Mouse (Mus musculus) limb, embryonic 14.5 days (tissue): Measurements from ENCODE around the gene Nlrp14. TPM values are rescaled to one million over a fixed set of nuclear protein-coding genes. Genes with fewer than 3 reads are reported as not detected.

Source experiments
- ATAC-seq: fragments of 200-750 bp; cut with Nextera tagmentation; 2 replicates; pipeline ENCODE4 v1.8.0; 2017; ENCODE audit warnings: low read depth, moderate number of reproducible peaks, moderate TSS enrichment; ENCODE audit not compliant: low FRiP score
- DNase-seq: peaks from one replicate; pipeline ENCODE4 v3.0.0-alpha.2; 2015; ENCODE audit warnings: low spot score
- H3K27ac ChIP-seq: fragments of 300-500 bp; sonication (generic); replicated peaks from 2 replicates; pipeline ENCODE4 v1.5.1; 2014; ENCODE audit warnings: low read depth, mild to moderate bottlenecking, low read length, moderate library complexity, mixed read lengths
- H3K27me3 ChIP-seq: fragments of 300-500 bp; sonication (generic); 2 replicates; pipeline ENCODE4 v1.6.1; 2014; ENCODE audit warnings: low read length, mixed read lengths; ENCODE audit not compliant: control insufficient read depth, insufficient read depth
- H3K36me3 ChIP-seq: fragments of 300-500 bp; sonication (generic); 2 replicates; pipeline ENCODE4 v1.6.1; 2014; ENCODE audit warnings: mild to moderate bottlenecking, low read length, moderate library complexity, mixed read lengths; ENCODE audit not compliant: control insufficient read depth, insufficient read depth
- H3K4me1 ChIP-seq: fragments of 300-500 bp; sonication (generic); 2 replicates; pipeline ENCODE4 v1.6.1; 2014; ENCODE audit warnings: antibody characterized with exemption, low read length, mixed read lengths; ENCODE audit not compliant: control insufficient read depth, insufficient read depth
- H3K4me2 ChIP-seq: fragments of 300-500 bp; sonication (generic); replicated peaks from 2 replicates; pipeline ENCODE4 v1.6.1; 2014; ENCODE audit warnings: low read depth, mild to moderate bottlenecking, low read length, moderate library complexity; ENCODE audit not compliant: severe bottlenecking
- H3K4me3 ChIP-seq: fragments of 300-500 bp; sonication (generic); replicated peaks from 2 replicates; pipeline ENCODE4 v1.5.1; 2014; ENCODE audit warnings: low read length
- H3K9ac ChIP-seq: fragments of 300-500 bp; sonication (generic); 2 replicates; pipeline ENCODE4 v1.6.1; 2014; ENCODE audit warnings: mild to moderate bottlenecking, low read depth, low read length, moderate library complexity; ENCODE audit not compliant: severe bottlenecking
- H3K9me3 ChIP-seq: fragments of 300-500 bp; sonication (generic); 2 replicates; pipeline ENCODE4 v1.6.1; 2016; ENCODE audit warnings: low read length; ENCODE audit not compliant: control insufficient read depth
- POLR2A ChIP-seq: fragments of 200-500 bp; IDR thresholded peaks from 2 replicates; pipeline ENCODE4 v1.8.0; 2012; ENCODE audit warnings: inconsistent platforms, mild to moderate bottlenecking, moderate library complexity, borderline replicate concordance; ENCODE audit not compliant: insufficient read depth, insufficient read length; ENCODE audit errors: extremely low read depth
- WGBS: fragments of 180-500 bp; shearing (Covaris S2); extraction: QIAGEN DNeasy Blood & Tissue Kit; methylation state at CpG from one replicate; pipeline ENCODE4 v1.1.7; 2014; 5-methylcytosine and 5-hydroxymethylcytosine counted together
- polyA plus RNA-seq, 2 experiments: library from polyadenylated mRNA; depleted of rRNA in 1 of 2; stranded (reverse) in 1 of 2; unstranded in 1 of 2; fragments of >200 nt; fragmentation: Nextera tagmentation in 1 of 2; extraction: Ambion mirVana in 1 of 2; gene quantifications; 2 replicates each; pipeline versions ENCODE4 v1.2.1 to v1.2.3; 2012 to 2014

Gene Nlrp14
- polyA plus RNA-seq, 2 experiments: not detected

GRCm38 (mm10) chr7:107237498-107237897, 70.7 kb downstream of the Nlrp14 start:
- Histone ChIP-seq H3K4me3 (no peak overlapping the region), H3K27ac (no peak overlapping the region), H3K9me3 (no peaks in the 10 kb centered on the region), H3K4me2 (no peak overlapping the region), H3K4me1 (no peaks in the 10 kb centered on the region), H3K9ac (no peak overlapping the region), H3K27me3 (no peaks in the 10 kb centered on the region), H3K36me3 (no peaks in the 10 kb centered on the region)
- DNase-seq: no peak
- TF ChIP-seq POLR2A: no peak
- no peak for ATAC-seq
- WGBS: 66% methylated on average over 3 of the region's 3 CpGs

- no peak overlapping the region for H3K4me2 ChIP-seq
Measured at GRCm38 (mm10) chr7:107241371-107241883, 74.6 kb downstream of the Nlrp14 start.

More at GRCm38 (mm10) chr7:107241371-107241883, 74.6 kb downstream of the Nlrp14 start:
- 85% methylated on average over 5 of the region's 5 CpGs for WGBS
- Histone ChIP-seq H3K4me1 (no peaks in the 10 kb centered on the region), H3K27me3 (no peaks in the 10 kb centered on the region), H3K36me3 (no peaks in the 10 kb centered on the region), H3K9ac (no peak overlapping the region), H3K27ac (no peak overlapping the region), H3K4me3 (no peak overlapping the region), H3K9me3 (no peaks in the 10 kb centered on the region)
- ATAC-seq (no peak), DNase-seq (no peak)
- no peak for TF ChIP-seq POLR2A

Other genes with a start within 250 kb of the Nlrp14 start
- gene Olfr709-ps1, start 234.8 kb upstream of the Nlrp14 start, polyA plus RNA-seq (2012; rRNA removed): not detected in 2 replicates
- not detected in 2 replicates for gene Olfr709-ps1, start 234.8 kb upstream of the Nlrp14 start, polyA plus RNA-seq (2014; fragmentation: Nextera tagmentation; extraction: Ambion mirVana)
- gene Olfr710, start 218.7 kb upstream of the Nlrp14 start, polyA plus RNA-seq (2012; rRNA removed): not detected in 2 replicates
- gene Olfr710, start 218.7 kb upstream of the Nlrp14 start, polyA plus RNA-seq (2014; fragmentation: Nextera tagmentation; extraction: Ambion mirVana): not detected in 2 replicates
- gene Olfr6, start 203.1 kb upstream of the Nlrp14 start, polyA plus RNA-seq (2012; rRNA removed): not detected in 2 replicates
- gene Olfr6, start 203.1 kb upstream of the Nlrp14 start, polyA plus RNA-seq (2014; fragmentation: Nextera tagmentation; extraction: Ambion mirVana): not detected in 2 replicates
- gene Olfr711, start 191.5 kb upstream of the Nlrp14 start, polyA plus RNA-seq (2012; rRNA removed): not detected in 2 replicates
- gene Olfr711, start 191.5 kb upstream of the Nlrp14 start, polyA plus RNA-seq (2014; fragmentation: Nextera tagmentation; extraction: Ambion mirVana): not detected in 2 replicates
- not detected in 2 replicates for gene Olfr2, start 160.9 kb upstream of the Nlrp14 start, polyA plus RNA-seq (2012; rRNA removed)
- not detected in 2 replicates for gene Olfr2, start 160.9 kb upstream of the Nlrp14 start, polyA plus RNA-seq (2014; fragmentation: Nextera tagmentation; extraction: Ambion mirVana)
- gene Olfr713, start 135.8 kb upstream of the Nlrp14 start, polyA plus RNA-seq (2012; rRNA removed): not detected in 2 replicates
- gene Olfr713, start 135.8 kb upstream of the Nlrp14 start, polyA plus RNA-seq (2014; fragmentation: Nextera tagmentation; extraction: Ambion mirVana): not detected in 2 replicates
- not detected in 2 replicates for gene Olfr714, start 96.0 kb upstream of the Nlrp14 start, polyA plus RNA-seq (2012; rRNA removed)
- not detected in 2 replicates for gene Olfr714, start 96.0 kb upstream of the Nlrp14 start, polyA plus RNA-seq (2014; fragmentation: Nextera tagmentation; extraction: Ambion mirVana)
- gene Olfr17, start 73.8 kb upstream of the Nlrp14 start, polyA plus RNA-seq (2012; rRNA removed): not detected in 2 replicates
- not detected in 2 replicates for gene Olfr17, start 73.8 kb upstream of the Nlrp14 start, polyA plus RNA-seq (2014; fragmentation: Nextera tagmentation; extraction: Ambion mirVana)
- not detected in 2 replicates for gene Olfr715b, start 56.6 kb upstream of the Nlrp14 start, polyA plus RNA-seq (2012; rRNA removed)
- not detected in 2 replicates for gene Olfr715b, start 56.6 kb upstream of the Nlrp14 start, polyA plus RNA-seq (2014; fragmentation: Nextera tagmentation; extraction: Ambion mirVana)
- gene Olfr715, start 35.9 kb upstream of the Nlrp14 start, polyA plus RNA-seq (2012; rRNA removed): not detected in 2 replicates
- not detected in 2 replicates for gene Olfr715, start 35.9 kb upstream of the Nlrp14 start, polyA plus RNA-seq (2014; fragmentation: Nextera tagmentation; extraction: Ambion mirVana)
- not detected in 2 replicates for gene Olfr716, start 28.7 kb upstream of the Nlrp14 start, polyA plus RNA-seq (2012; rRNA removed)
- not detected in 2 replicates for gene Olfr716, start 28.7 kb upstream of the Nlrp14 start, polyA plus RNA-seq (2014; fragmentation: Nextera tagmentation; extraction: Ambion mirVana)
- not detected in 2 replicates for gene Rbmxl2, start 42.5 kb downstream of the Nlrp14 start, polyA plus RNA-seq (2012; rRNA removed)
- not detected in 2 replicates for gene Rbmxl2, start 42.5 kb downstream of the Nlrp14 start, polyA plus RNA-seq (2014; fragmentation: Nextera tagmentation; extraction: Ambion mirVana)
- gene Syt9, start 203.7 kb downstream of the Nlrp14 start, polyA plus RNA-seq (2012; rRNA removed): 4.3 and 5.0 TPM in 2 replicates
- 3.9 and 5.7 TPM in 2 replicates for gene Syt9, start 203.7 kb downstream of the Nlrp14 start, polyA plus RNA-seq (2014; fragmentation: Nextera tagmentation; extraction: Ambion mirVana)